Mouse (Mus musculus) T-helper 2 cell (primary cell): ENCODE measurements around the gene Tram2.

Source experiments
- in situ Hi-C: fragments of 300-600 bp; cut with MboI, MseI; formaldehyde crosslinking; loops from one replicate; pipeline ENCODE4 v1.15.1; 2025; ENCODE audit warnings: high pct_unique_total_duplicates

Tram2 gene

DNA sequence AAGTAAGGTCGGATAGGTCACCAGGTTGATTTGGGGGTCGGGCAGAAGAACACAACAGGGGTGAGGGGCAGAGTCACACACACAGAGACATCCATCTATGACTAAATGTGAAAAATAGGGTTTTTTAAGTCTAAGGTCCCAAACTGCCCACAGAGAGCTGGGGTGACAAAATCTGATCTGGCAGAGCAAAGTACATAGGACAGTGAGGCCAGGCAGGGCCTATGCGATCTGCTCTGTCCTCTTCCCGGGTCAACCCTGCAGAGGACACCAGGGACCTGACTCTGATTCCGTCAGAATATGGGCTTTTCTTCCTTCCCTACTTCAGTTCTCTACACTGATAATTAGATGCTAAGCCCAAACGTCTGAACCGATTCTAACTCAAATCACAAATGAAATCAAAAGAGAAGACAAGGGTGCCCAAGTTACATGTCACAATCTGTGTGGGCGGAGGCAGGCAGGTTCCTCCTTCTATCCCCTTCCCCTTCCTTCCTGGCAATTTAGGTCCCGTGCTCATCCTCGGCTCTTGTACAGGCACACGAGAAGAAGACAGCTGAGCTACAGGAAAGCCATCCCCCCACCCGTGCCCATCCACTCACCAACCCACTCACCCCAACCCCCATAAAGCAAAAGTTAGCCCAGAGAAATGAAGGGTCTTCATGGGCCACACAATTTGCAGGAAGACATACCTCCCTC, 9.1 kb downstream of the Tram2 start:
- in situ Hi-C loops: loop anchor here (10.0 kb wide), 1 partner anchor 565 kb away; no protein-coding TSS in a partner anchor

DNA sequence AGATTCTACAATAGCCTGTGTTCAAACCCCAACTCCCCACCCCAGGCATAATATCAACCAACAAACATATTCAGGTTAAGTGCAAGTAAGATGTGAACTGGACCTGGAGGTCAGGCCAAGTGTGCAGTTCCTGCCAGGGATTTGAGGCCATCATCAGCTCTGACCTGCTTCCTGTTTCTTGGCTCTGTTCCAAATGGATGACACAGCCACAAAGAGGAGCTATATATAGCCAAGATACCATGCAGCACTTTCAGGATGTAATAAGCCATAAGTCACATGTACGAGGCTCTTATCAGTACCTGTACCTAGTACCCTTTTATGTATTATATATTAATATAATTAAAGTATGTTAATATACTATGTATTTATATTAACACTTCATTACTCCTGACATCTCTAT, 10.5 kb downstream of the Tram2 start:
- in situ Hi-C loops: no loop called here

DNA sequence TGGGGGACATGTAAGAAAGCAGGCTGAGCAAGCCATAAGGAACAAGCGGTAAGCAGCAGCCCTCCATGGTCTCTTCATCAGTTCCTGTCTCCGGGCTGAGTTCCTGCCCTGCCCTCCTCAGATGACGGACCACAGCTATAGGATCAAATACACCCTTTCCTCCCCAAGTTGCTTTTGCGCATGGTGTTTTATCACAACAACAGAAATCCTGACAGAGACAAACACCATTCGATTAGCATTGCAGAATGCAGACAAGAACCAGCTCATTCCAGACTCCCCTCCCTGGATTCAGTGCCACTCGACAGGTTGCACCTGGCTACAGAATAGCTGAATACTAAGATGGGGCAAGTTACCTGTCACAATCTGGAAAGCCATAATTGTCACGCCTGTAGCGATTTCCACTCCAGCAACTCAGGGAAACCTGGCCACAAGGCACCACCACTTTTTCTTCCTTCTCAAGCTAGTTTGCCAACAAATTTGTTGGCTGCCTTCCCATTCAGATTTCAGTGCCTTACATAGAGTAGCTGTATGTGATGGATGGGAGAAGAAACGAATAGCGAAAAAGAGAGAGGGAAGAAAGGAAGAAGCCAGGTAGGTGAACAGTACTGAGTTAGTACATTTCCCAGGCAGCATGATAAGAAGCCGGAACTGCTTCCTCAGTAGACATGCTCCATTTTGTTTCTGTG, 11.3 kb downstream of the Tram2 start:
- in situ Hi-C loops: no loop called here

DNA sequence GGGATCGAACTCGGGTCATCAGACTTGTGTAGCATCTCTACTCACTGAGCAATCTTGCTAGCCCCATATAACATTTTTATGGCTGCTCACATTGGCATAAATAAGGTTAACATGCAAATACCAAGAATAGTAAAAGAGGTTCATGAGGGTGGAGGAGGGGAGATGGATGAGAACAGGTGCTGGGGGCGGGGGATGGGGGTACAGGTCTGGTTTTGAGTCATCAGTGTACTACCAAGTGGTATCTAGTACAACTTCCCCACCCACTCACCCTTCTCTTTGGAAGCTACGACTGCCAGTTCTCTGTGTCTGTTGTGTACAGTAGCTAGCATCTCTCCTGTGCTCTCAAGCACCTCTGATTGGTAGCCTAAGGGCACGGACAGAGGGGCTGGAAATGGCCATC, 14.9 kb downstream of the Tram2 start:
- in situ Hi-C loops: no loop called here

DNA sequence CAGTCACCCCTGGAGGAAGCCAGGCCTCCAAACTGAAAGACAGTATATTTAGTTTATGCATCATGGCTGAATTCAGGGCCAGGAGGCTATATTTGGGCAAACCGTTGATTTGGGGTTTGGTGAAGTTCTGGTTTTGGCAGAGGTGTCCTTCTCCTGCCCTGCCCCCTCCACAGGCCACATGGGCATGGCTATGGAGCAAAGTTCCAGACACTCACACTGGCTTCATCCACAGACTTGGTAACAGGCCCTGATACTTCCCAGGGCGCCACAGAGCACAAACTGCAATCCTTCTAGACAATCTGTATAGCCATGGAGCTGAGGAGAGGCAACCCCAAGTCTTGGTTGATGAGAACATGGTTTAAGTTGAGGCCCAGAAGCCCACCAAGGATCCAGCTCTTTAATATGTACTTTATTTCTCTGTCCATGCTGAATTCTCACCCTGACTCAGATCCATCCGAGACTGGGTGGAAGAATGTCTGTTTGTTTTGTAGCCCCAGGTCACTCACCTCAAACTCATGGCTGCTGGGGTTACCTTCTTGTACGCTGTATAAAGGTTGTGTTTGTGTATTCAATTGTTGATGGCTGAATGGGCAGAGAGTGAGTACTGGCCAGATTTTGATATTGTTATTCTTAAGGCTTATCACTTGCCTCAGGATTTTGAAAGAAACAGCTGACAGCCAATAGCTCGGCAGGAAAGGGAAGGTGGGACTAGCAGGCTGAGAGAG, 19.5 kb downstream of the Tram2 start:
- in situ Hi-C loops: no loop called here

DNA sequence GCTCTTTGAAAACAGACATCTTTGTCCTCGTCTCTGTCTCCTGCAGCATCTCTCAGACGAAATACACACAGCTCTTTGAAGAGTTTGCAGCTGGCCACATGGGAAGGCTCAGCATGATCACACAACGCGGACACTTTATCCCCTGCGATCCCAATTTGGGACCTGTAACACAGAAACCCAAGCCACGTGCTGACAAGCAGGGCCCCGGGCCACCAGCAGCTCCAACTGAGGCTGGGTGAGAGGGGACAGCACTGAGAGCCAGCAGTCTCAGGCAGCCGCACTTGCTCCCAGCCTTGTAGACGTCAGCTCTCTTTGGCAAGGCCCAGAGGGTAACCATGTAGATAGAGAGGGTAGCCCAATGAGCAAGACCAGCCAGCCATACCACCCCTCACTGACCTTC, 26.0 kb downstream of the Tram2 start:
- in situ Hi-C loops: loop anchor here (5.0 kb wide), 1 partner anchor 44 kb away; no protein-coding TSS in a partner anchor

DNA sequence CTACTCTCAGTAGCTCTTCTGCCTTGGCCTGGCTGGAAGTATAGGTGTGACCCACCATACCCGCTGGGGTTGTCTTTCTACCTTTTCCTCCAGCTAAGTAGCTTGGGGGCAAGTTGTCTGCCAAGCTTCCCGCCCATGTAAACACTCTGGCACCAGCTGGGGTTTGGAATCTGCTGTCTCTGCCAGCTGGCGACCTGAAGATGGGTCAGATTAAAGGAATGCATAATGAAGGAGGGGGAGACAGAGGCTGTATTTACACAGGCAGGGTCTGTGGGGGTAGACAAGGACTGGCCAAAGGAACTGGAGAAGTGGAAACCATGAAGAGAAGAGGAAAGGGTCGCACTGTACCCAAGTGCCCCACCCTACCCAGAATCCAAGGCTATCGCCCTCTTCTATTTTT, 26.4 kb downstream of the Tram2 start:
- in situ Hi-C loops: loop anchor here (5.0 kb wide), 1 partner anchor 45 kb away; no protein-coding TSS in a partner anchor

DNA sequence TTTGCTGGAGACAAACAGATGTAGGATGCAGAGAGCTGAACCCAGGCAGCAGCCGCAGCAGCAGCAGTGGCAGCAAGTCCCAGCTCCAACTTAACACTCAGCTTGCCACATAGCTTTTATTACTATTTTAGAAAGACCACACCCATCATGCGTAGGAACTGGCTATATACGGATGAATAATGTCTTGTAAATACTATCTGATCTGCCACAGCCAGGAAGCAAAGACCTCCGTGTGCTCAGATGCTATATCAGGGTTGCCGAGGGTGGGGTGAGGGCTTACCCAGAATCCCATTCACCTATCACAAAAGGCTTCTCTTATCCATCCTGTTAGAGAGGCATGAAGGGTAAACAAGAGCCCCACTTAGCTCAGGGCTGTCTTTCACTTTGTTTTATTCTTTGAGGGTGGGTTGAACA, 26.9 kb downstream of the Tram2 start:
- in situ Hi-C loops: loop anchor here (5.0 kb wide), 1 partner anchor 45 kb away; no protein-coding TSS in a partner anchor

DNA sequence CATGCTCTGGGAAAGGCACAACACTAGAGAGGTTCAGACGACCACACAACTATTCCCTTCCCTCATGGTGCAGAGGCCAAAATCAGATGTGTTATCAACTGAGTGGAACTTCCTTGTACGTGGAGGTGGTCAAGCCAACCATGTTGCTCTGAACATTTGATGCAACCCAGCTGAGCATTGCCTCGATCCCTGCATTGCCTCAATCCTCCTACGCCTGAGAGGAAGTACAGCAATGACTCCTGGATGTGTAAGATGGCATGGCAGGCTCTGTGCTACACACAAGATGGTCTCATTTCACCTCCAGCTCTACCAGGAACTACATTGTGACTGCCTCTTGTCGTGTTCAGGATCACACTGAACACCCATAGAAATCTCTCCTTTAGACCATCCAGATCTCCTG, 30.0 kb downstream of the Tram2 start:
- in situ Hi-C loops: no loop called here

DNA sequence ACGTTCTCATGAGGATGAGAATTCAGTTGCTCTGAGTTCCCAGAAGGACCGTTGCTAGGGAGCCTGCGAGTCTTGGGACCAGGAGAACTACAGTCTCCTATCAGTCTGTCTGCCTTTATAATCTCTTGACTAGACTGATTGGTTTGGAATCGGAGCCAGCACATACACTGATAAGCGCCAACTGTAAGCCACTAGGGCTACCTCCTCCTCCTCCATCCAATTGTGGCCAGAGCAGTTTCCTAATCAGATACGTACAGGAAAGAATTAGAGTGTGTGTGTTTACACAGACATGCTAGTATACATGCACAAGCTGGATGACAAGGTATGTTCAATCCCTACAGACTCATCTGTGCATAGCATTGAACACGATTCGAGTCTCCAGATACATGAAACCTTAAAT, 30.6 kb downstream of the Tram2 start:
- in situ Hi-C loops: no loop called here

DNA sequence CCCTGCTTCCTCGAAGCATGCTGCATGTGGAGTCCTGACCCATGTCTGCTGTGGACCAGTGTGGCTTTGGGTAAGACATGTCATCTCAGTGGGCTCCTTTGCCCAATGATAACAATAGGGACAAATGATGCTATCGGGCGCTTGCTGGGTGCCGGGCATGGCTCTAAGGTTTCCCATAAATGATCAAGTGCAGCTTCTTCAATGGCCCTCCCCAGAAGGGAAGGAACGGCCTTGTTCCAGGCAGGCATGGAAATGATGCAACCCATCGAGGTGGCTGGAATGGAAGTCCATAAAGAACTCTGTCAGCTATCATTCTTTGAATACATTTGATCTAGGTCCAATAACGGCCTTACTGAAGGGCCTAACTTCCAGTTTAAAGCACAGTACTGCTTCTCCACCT, 36.6 kb downstream of the Tram2 start:
- in situ Hi-C loops: no loop called here

DNA sequence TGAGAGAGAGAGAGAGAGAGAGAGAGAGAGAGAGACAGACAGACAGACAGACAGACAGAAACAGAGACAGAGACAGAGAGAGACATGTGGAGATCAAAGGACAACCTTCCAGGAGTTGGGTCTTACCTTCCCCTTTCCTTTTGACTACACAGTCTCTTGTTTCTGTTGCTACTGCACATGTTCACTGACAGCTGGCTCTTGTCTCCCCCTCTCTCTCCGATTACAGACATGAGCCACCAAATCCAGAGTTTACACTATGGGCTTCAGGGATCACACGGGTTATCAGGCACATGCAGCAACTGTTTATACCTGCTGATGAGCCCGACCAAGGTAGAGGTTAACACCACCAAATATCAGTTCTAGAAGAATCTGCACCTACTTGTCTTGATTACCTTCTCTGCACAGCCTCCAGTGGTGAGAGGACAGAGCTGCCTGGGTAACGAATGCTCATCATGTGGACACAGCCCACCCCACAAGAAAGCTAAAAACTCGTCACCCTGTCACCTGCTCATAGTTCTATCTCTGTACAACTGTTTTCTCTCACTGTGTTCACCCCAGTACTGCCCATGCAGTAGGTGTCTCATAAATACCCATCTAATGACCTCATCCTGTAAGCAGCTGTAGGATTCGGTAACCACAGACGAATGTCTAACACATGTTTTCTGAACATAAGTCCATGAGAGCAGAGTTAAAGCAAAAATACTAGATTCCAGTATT, 38.3 kb downstream of the Tram2 start:
- in situ Hi-C loops: no loop called here

DNA sequence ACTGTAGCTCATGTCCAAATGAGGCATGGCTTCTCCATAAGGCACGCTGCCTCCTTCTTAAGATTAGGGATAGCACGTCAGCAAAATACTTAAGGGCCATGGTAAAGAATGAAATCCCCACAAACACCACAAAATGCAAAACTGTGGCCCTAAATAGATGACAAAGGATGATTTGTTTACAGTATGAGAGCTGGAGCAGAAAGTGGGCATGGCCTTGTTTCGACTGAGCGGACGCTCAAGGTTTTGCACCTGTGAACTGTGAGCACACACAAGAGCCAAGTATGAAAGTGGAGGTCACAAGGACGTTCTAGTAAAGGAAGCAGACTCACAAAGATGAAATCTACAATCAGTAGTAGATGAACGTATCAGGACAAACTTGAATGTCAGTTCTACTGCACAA, 38.9 kb downstream of the Tram2 start:
- in situ Hi-C loops: no loop called here

DNA sequence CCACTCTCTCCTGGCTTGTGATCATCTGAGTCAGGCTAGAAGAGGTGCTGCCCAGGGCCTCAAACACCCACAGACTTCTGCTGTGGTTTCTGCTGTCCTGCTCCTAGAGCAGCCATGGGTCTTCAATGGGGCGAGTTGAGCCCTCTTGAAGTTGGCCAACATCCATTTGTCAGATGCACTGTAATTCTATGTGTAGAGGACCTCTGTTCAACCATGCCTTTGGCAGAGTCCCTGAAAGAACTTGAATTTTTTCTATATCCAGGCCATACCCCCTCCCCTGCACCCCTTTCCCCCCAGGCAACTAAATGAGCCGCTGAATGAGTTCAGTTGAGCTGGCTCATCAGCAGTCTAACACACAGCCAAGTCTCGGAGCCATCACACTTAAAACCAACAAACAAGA, 39.5 kb downstream of the Tram2 start:
- in situ Hi-C loops: loop anchor here (5.0 kb wide), 1 partner anchor 37 kb away; no protein-coding TSS in a partner anchor

DNA sequence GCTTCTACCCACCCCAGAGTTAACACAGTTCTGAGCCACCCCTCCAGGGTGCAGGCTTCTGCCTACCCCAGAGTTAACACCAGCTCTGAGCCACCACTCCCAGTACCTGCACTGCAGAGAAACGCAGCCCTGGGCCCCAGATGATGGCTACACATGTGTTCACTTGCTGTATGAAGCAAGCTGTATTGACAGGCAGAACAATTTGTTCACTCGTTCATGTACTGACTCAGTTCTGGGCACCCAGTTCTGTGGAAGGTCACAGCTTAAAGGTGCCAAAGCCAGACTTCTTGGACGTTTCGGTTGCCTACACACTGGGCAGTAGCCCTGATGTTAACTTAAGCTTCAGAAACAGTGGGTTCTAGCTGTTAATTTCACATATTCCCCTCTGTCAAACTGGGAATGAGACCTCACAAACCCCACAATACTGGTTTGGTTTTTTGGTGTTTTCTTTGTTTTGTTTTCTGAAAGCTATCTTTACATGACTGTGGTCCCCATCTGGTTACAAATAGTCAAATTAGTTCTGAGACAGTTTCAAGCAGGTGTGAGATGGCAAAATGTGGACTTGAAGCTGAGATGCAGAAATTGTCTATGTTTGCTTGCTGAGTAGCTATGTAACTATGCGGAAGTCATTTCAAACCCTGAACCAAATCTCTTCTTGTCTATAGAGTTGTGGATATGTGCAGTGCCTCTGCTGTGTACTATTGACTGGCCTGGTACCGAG, 41.0 kb downstream of the Tram2 start:
- in situ Hi-C loops: loop anchor here (5.0 kb wide), 1 partner anchor 36 kb away; no protein-coding TSS in a partner anchor

DNA sequence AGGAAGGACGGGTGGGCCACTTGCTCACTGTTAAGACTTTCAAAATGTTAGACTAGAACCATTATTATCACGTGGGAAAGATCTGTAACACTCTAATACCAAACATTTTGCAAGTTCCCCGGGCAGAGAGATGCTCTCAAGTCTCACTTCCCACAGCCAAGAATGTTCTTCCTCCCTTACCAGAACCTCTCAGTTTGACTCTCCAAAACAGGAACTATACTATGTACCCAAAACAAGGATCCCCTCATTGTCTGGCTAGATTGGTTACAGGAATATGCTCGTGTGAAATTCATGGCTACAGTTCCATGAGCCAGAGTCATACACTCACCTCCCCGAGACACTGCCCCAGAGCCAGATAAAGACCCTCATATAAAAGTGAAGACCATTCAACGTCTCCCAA, 43.2 kb downstream of the Tram2 start:
- in situ Hi-C loops: loop anchor here (5.0 kb wide), 1 partner anchor 34 kb away; no protein-coding TSS in a partner anchor

DNA sequence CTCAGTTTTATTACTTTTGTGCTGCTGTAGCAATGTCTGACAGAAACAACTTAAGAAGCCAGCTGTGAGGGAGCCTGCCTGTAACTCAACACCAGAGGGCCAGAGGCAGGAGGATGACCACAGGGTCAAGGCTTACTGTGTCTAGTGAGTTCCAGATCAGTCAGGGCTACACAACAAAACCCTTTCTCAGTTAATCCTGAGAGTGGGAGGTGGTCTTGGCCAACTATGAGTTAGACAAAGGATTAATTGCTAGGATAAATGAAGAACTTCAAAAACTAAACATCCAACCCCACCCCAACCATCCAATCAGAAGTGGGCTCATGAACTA, 45.3 kb downstream of the Tram2 start:
- in situ Hi-C loops: no loop called here

DNA sequence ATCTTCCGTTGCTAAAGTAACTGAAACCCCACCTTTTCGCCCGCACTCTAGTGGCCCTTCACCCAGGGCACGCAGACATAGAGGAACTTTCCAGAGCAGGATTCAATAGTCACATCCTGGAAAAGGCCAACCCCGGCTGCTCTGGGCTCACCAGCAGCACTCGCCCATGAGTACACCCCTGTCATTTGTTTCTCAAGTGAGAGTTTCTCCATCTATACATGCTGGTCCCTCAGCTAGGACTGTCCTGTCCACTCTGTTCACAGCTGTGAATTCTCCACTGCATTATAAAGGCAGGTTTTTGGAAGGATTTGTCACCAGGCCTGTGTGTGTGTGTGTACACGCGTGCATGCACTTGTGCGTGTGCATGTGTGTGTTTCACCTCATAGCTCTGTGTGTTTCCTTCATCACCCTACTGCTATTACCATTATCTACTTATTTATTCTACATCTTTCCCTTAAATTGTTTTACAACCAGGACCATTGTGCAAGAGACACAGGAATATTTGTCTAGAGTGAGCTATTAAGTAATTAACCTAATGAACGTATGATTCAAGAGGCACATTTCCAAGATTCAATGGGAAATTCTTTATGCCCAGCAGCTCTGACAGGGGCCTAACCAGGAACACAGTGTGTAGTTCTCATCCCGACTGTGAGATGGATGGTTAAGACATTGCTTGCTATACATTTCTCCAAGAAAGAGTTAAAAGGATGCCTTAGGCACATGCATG, 45.8 kb downstream of the Tram2 start:
- in situ Hi-C loops: no loop called here

DNA sequence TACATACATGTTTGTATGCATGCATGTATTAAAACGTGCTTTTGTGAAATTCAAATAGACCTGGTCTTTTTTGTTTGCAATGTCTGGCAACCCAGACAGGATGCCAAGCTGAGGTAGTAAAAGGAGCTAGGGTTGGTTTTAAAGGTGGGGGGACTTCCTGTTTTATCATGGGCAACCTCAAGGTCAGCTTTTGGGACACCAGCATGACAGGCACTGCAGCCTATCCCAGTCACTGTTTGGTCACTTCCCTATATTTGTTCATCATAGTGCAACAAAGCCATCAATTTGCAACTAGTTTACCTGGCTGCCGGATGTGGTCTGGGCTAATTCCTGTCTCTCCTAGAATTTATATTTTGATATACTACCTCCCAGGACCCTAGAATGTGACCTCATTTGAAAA, 47.4 kb downstream of the Tram2 start:
- in situ Hi-C loops: no loop called here

DNA sequence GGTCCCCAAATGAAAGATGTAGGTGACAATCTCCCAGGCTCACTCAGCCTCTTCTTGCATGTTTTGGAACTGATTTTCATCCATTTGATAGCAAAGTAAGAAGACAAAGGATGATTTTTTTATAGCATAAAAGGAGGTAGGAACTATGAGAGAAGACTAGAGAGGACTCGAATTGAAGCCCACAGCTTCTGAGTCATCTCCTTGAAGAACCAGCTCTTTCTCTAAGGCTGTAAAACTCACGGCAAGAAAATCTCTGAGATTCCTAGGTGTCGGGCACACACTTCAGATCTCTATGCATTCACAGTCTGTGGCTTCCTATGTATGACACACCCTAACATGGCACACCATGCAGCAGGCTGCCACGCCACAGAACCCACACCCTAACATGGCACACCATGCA, 50.0 kb downstream of the Tram2 start:
- in situ Hi-C loops: no loop called here

DNA sequence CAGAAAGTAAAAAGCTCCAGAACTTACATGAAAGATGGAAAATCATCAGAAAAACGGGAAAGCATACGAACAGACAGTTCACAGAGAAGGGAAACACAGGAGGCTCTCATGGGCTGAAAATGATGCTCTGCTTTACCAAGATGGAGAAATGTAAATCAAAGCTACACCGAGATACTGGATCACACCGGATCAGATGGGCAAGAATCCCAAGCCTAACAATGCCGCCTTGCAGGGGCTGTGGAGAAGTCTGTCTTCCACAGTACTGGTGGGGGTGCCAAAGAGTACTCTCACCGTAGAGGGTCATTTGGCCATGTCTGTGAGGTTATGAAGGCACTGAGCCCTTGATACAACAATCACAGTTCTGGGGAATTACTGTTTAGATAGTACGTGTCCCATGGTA, 52.5 kb downstream of the Tram2 start:
- in situ Hi-C loops: no loop called here
